Mouse (Mus musculus): ENCODE data around the gene Trp63. TPM values are rescaled to one million over a fixed set of nuclear protein-coding genes. Genes with fewer than 3 reads are reported as not detected.

Gene Trp63
- polyA plus RNA-seq, 1 experiment from 2014 or later, result 0.17 TPM

- Histone ChIP-seq H3K4me2 (replicated peaks; ENCODE audit: low read depth, low read length) (no peak overlapping the region), H3K9ac (replicated peaks; ENCODE audit: low read depth) (no peak overlapping the region), H3K4me3 (ENCODE audit: low read depth, low read length) (no peak overlapping the region), H3K36me3 (ENCODE audit: insufficient read depth, low read length) (no peaks in the 10 kb centered on the region), H3K9me3 (ENCODE audit: low read length) (no peaks in the 10 kb centered on the region), H3K27me3 (replicated peaks; ENCODE audit: insufficient read depth, low read length) (no peaks in the 10 kb centered on the region), H3K4me1 (ENCODE audit: insufficient read depth, low read depth, low read length) (no peaks in the 10 kb centered on the region), H3K27ac (ENCODE audit: low read length) (no peak overlapping the region)
- no peak for DNase-seq (ENCODE audit: low spot score)
- TF ChIP-seq EP300 (IDR thresholded peaks at IDR 0.05) (no peak), CTCF (IDR thresholded peaks at IDR 0.05) (no peak)
- 79% methylated on average over 2 of the region's 2 CpGs for WGBS
- ATAC-seq, result no peak
These were observed 250.6 kb downstream of the Trp63 start for GRCm38 (mm10) chr16:25934181-25934580.

Measured in lung, postnatal 0 days (tissue).